Mouse (Mus musculus) neural tube, embryonic 12.5 days (tissue): ENCODE measurements around the gene Slc25a13. TPM values are rescaled to one million over a fixed set of nuclear protein-coding genes. Genes with fewer than 3 reads are reported as not detected.
"Not testable (repeated sequence)": the region's sequence is repeated elsewhere in the genome, so short reads cannot be mapped to it uniquely, and the experiment has no call there.

Experiments used
- ATAC-seq: fragments of 200-750 bp; cut with Nextera tagmentation; 2 replicates; pipeline ENCODE4 v1.8.0; 2017; ENCODE audit warnings: low read depth, mild to moderate bottlenecking, moderate TSS enrichment, moderate library complexity; ENCODE audit not compliant: low FRiP score
- H3K27ac ChIP-seq: fragments of 300-500 bp; sonication (generic); 2 replicates; pipeline ENCODE4 v1.5.1; 2016
- H3K27me3 ChIP-seq: fragments of 300-500 bp; sonication (generic); replicated peaks from 2 replicates; pipeline ENCODE4 v1.6.1; 2016; ENCODE audit warnings: mild to moderate bottlenecking
- H3K36me3 ChIP-seq: fragments of 300-500 bp; sonication (generic); 2 replicates; pipeline ENCODE4 v1.6.1; 2016; ENCODE audit warnings: mild to moderate bottlenecking
- H3K4me1 ChIP-seq: fragments of 300-500 bp; sonication (generic); 2 replicates; pipeline ENCODE4 v1.6.1; 2016
- H3K4me2 ChIP-seq: fragments of 300-500 bp; sonication (generic); replicated peaks from 2 replicates; pipeline ENCODE4 v1.6.1; 2016; ENCODE audit warnings: mild to moderate bottlenecking
- H3K4me3 ChIP-seq: fragments of 300-500 bp; sonication (generic); 2 replicates; pipeline ENCODE4 v1.5.1; 2016
- H3K9ac ChIP-seq: fragments of 300-500 bp; sonication (generic); 2 replicates; pipeline ENCODE4 v1.6.1; 2016; ENCODE audit warnings: mild to moderate bottlenecking
- H3K9me3 ChIP-seq: fragments of 300-500 bp; sonication (generic); 2 replicates; pipeline ENCODE4 v1.6.1; 2016; ENCODE audit warnings: mild to moderate bottlenecking
- WGBS: fragments of 180-500 bp; shearing (Covaris S2); methylation state at CpG from one replicate; pipeline ENCODE4 v1.1.7; 2016; 5-methylcytosine and 5-hydroxymethylcytosine counted together
- polyA plus RNA-seq: library from polyadenylated mRNA; unstranded; fragments of >200 nt; fragmentation: Nextera tagmentation; extraction: Ambion mirVana; gene quantifications from 2 replicates; pipeline ENCODE4 v1.2.1, GENCODE M21; 2016

Gene Slc25a13
- polyA plus RNA-seq, 1 experiment from 2014 or later, result 17.9 TPM

DNA sequence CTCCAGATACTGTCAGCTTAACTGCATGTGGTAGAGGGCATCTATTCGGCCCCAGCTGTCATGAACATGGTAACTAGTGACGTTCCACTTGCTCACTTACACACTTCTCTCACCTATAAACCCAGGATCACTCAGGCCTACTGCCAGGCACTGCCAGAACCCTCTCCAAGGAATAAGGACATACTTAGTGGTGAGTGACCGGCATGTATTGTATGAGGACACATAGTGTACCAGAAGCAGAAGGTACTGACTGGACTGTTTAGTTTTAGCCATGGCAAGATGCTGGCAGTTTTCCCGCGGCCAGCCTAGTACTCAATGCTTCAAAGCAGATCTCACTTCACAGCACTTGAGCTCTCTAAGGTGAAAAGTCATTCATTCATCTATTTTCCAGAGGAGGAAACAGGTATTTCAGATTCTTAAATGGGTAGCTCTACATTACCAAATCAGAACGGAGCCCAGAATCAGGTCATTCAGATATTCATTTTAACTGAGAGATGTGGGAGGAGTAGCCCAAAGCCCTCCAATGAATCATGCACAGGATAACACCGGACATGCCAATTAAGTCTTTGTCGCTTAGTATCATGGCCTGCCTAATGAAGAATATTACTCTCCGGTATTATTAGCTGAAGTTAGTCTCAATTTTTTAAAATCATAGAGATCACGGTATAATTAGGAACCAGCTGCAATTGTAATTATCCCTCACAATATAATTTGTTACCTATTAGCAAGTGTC is 17.7 kb downstream of the Slc25a13 start:
- no peak for ATAC-seq
- Histone ChIP-seq H3K27ac (no peak overlapping the region), H3K4me3 (no peak overlapping the region), H3K4me2 (no peak overlapping the region), H3K36me3 (no peaks in the 10 kb centered on the region), H3K27me3 (no peaks in the 10 kb centered on the region), H3K4me1 (no peaks in the 10 kb centered on the region), H3K9me3 (no peaks in the 10 kb centered on the region), H3K9ac (no peak overlapping the region)
- WGBS, result 92% methylated on average over 10 of the region's 10 CpGs

DNA sequence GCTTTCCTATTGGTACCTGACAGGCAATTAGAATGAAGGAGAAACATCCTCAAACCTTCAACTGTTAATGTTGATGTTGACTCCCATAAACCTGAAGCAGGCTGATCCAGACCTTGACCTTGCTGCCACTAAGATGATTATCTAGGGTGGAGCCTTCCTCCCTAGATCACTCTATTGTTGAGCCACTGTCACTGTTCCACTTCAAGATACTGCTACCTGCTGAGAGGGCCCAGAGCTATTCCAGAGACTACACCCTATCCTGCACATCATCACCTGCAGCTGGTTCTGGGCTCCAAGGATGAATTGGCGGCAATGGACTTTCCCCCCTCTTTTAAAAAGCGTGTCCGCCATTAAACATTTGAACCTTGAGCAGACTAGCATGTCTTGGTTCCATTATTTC is 18.9 kb downstream of the Slc25a13 start:
- ATAC-seq, H3K9ac ChIP-seq, H3K27me3 ChIP-seq, H3K9me3 ChIP-seq, H3K4me3 ChIP-seq, H3K4me1 ChIP-seq, H3K4me2 ChIP-seq, H3K27ac ChIP-seq, H3K36me3 ChIP-seq: not testable (repeated sequence)
- WGBS, result over 99% methylated on average over 3 of the region's 3 CpGs

DNA sequence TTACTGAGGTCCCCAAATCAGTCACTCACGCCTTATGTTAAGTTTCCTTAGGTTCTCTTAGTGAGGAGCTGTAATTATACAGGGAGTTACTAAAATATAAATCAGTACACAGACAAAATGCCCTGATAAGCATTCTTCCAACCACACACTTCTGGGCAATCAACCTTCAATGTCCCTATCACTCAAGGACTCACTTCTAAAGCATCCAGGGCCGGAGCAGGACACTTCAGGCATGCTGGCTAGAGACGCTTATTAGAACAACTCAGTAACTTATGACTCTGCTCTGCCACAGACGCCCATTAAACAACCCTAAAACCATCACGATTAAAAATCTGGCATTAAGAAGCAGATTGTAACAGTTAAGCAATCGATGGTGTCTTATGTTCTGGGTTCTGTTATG is 19.6 kb downstream of the Slc25a13 start:
- Histone ChIP-seq H3K9ac (no peak overlapping the region), H3K4me3 (no peak overlapping the region), H3K4me2 (no peak overlapping the region), H3K9me3 (no peaks in the 10 kb centered on the region), H3K36me3 (no peaks in the 10 kb centered on the region), H3K27me3 (no peaks in the 10 kb centered on the region), H3K4me1 (0 out of 2 replicates have a peak, but pooled peaks cover under 1% of the 10 kb centered on the region), H3K27ac (no peak overlapping the region)
- 78% methylated on average over 6 of the region's 6 CpGs for WGBS
- ATAC-seq, result no peak

DNA sequence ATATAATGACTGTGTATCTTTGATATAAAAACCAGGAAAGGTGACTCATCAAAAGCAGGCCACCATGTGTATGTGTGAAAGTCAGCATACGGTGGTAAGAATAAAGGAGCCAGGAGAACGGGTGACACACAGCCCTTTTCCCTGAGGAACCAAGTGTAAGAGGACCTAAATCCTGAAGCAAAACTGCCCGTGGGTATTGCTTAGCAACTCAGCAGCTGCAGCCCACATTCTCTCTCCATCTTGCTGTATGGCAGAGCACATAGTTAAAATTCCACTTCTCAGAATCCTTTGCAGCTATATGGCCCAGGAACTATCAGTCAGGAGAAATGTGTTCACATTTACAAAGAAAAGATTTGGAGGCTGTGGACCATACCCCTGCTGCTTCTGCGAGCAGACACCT is 20.4 kb downstream of the Slc25a13 start:
- no peaks in the 10 kb centered on the region for H3K36me3 ChIP-seq
- no peaks in the 10 kb centered on the region for H3K27me3 ChIP-seq
- H3K27ac ChIP-seq, result no peak overlapping the region
- H3K9me3 ChIP-seq, result no peaks in the 10 kb centered on the region
- no peak overlapping the region for H3K4me2 ChIP-seq
- 85% methylated on average over 4 of the region's 4 CpGs for WGBS
- H3K4me3 ChIP-seq, result no peak overlapping the region
- H3K9ac ChIP-seq, result no peak overlapping the region
- no peak for ATAC-seq
- H3K4me1 ChIP-seq, result 0 out of 2 replicates have a peak, but pooled peaks cover 6% of the 10 kb centered on the region

DNA sequence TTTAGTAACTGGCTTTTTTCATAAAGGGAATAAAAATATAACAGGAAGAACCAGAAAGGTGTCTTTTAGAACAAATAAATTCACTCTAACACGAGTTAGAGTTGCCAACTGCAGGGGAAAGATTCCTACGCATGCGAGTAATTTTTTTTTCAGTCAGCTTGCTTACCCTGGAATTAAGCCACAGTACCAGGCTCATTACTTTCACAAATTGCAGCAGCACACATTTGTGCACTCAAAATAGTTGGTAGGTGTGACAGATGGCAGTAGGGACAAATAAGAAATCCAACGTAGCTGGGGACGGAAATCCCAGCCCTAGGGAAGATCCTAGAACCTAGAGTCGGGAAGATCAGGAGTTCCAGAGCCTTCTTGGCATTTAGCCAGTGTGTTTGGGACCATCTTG is 22.1 kb downstream of the Slc25a13 start:
- Histone ChIP-seq H3K27ac (no peak overlapping the region), H3K36me3 (no peaks in the 10 kb centered on the region), H3K4me2 (no peak overlapping the region), H3K4me3 (no peak overlapping the region), H3K27me3 (no peaks in the 10 kb centered on the region), H3K9ac (no peak overlapping the region), H3K4me1 (0 out of 2 replicates have a peak, but pooled peaks cover 6% of the 10 kb centered on the region), H3K9me3 (no peaks in the 10 kb centered on the region)
- ATAC-seq, result no peak
- 92% methylated on average over 6 of the region's 6 CpGs for WGBS

DNA sequence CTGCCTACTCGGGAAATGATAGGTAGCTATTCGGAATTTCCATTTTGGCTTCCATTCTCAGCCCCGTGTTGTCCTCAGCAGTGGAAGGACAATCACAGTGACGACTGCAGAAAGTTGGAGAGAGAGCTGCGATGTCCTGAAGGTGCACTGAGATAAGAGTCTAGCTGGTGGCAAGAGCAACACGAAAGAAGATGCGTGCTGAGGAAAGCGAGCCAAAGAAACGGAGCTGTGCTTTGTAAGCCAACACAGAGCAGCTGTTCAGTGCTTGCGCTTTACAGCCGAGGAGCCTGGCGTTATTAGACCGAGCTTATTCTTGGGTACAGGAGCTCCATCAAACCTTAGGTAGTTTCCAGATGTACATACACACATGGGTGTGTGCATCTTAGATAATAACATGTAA is 23.1 kb downstream of the Slc25a13 start:
- Histone ChIP-seq H3K27ac (no peak overlapping the region), H3K9ac (no peak overlapping the region), H3K4me1 (0 out of 2 replicates have a peak, but pooled peaks cover 6% of the 10 kb centered on the region), H3K27me3 (no peaks in the 10 kb centered on the region), H3K36me3 (no peaks in the 10 kb centered on the region), H3K4me2 (no peak overlapping the region), H3K9me3 (no peaks in the 10 kb centered on the region), H3K4me3 (no peak overlapping the region)
- WGBS, result 93% methylated on average over 13 of the region's 13 CpGs
- no peak for ATAC-seq

DNA sequence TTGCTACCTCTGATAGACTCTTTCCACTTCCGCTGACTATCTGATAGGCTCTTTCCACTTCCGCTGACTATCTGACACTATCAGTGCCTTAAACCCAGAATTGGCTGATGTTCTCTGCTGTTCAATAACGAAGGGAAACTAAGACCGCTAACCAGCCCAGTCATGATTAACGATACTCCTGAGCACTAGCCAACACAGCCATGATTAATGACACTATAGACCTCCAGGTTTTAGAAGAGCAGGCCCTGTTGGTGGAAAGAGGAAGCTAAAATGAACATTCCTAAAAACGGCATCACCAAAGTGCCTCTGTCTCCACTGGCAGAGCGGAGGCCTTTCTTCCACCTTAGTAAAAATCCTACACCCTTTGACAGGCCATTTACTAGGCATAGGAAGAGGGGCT is 24.6 kb downstream of the Slc25a13 start:
- ATAC-seq, result no peak
- 0 out of 2 replicates have a peak, but pooled peaks cover 6% of the 10 kb centered on the region for H3K4me1 ChIP-seq
- no peaks in the 10 kb centered on the region for H3K9me3 ChIP-seq
- H3K36me3 ChIP-seq, result no peaks in the 10 kb centered on the region
- H3K4me3 ChIP-seq, result no peak overlapping the region
- H3K9ac ChIP-seq, result no peak overlapping the region
- no peak overlapping the region for H3K4me2 ChIP-seq
- no peak overlapping the region for H3K27ac ChIP-seq
- 78% methylated on average over 7 of the region's 7 CpGs for WGBS
- no peaks in the 10 kb centered on the region for H3K27me3 ChIP-seq

DNA sequence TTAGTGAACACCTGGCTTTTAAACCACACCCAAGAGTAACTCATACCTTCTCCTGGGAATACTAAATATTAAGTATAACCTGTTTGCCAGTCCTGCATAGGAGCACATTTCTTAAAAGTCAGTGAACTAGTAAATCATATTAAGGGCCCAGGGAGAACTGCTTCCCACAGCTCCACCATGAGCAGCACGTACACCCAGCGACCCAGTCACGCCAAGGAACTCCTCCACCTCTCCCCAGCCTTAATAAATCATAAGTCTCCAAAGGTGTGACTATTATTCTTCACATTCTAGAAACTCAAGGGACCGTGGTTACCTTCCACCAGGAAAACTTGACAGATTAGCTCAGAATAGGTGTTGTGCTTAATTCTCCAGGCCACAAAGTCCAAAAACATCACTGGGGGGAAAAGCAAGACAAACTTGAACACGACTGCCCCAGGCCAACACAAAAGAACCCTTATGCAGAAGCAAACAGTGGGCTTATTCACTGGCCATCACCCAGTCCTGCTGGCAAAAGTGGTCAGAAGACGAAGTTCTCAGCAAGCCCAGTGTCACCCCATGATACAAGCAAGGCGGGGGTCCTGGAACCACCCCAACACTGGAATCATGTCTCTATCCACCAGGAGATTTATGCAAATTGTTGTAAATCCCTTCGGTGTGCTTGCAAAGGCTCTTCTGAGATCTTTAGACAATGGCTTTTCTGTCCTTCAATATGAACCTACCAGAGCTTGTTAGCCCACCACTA is 25.2 kb downstream of the Slc25a13 start:
- H3K27ac ChIP-seq, result no peak overlapping the region
- 0 out of 2 replicates have a peak, but pooled peaks cover 6% of the 10 kb centered on the region for H3K4me1 ChIP-seq
- H3K36me3 ChIP-seq, result no peaks in the 10 kb centered on the region
- 71% methylated on average over 8 of the region's 8 CpGs for WGBS
- ATAC-seq, result no peak
- no peak overlapping the region for H3K4me3 ChIP-seq
- no peaks in the 10 kb centered on the region for H3K27me3 ChIP-seq
- H3K9ac ChIP-seq, result no peak overlapping the region
- no peaks in the 10 kb centered on the region for H3K9me3 ChIP-seq
- no peak overlapping the region for H3K4me2 ChIP-seq

DNA sequence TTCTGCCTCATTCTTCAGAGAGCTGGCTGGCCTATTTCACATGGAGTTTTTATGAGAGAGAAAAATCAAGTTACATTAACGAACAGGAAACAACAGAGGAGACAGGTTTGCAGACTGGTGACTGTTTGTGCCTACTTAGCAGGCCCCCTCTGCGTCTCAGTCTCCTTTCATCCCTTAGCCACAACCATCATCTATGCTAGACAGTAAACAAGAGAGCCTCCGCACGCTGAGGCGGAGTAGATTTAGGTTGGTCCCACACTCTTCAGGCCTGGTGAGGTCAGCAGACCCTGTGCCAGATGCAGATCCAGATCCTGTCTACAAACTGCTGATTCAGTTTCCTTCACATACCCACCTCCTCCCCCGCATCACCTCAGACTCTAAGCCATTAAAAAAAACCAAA is 28.0 kb downstream of the Slc25a13 start:
- H3K36me3 ChIP-seq, result no peaks in the 10 kb centered on the region
- no peak for ATAC-seq

DNA sequence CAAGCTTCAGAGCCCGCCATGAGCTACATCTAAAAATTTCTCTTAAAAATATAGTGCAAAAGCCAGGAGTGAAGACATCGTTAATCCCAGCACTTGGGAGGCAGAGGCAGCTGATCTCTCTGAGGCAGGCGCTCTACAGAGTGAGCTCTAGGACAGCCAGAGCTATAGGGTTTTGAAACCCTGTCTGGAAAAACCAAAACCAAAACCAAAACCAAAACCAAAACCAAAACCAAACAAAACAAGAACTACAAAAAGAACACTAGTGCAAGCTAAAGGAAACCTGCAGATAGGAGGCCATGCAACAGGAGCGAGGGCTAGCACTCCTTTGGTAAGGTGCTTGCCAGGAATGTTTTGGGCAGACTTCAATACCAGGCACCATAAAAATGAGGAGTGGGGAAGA is 30.5 kb downstream of the Slc25a13 start:
- no peak overlapping the region for H3K4me2 ChIP-seq
- H3K27ac ChIP-seq, result no peak overlapping the region
- H3K4me1 ChIP-seq, result no peaks in the 10 kb centered on the region
- H3K9me3 ChIP-seq, result no peaks in the 10 kb centered on the region
- H3K9ac ChIP-seq, result no peak overlapping the region
- WGBS, result 86% methylated on average over 4 of the region's 4 CpGs
- no peak for ATAC-seq
- no peak overlapping the region for H3K4me3 ChIP-seq
- no peaks in the 10 kb centered on the region for H3K36me3 ChIP-seq
- H3K27me3 ChIP-seq, result no peaks in the 10 kb centered on the region

More for the DNA sequence above, 28.0 kb downstream of the Slc25a13 start:
- no peak overlapping the region for H3K4me2 ChIP-seq
- WGBS, result 86% methylated on average over 6 of the region's 6 CpGs
- 0 out of 2 replicates have a peak, but pooled peaks cover 6% of the 10 kb centered on the region for H3K4me1 ChIP-seq
- no peak overlapping the region for H3K27ac ChIP-seq
- H3K4me3 ChIP-seq, result no peak overlapping the region
- H3K27me3 ChIP-seq, result no peaks in the 10 kb centered on the region
- no peak overlapping the region for H3K9ac ChIP-seq
- no peaks in the 10 kb centered on the region for H3K9me3 ChIP-seq

DNA sequence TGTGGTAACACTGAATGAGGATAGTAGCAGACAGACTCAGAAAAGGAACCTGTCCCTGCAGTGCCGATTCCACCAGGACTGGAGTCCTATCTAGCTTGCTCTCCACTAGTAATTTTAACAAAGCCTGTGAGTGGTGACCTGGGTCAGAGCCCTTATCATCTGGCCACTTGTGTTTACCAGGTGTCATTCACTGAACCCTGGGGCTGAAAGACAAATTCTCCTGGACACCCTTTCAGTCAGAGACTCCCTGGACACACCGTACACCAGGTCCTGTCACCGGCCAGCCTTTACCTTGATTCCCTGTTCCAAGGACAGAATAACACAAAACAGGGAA is 31.3 kb downstream of the Slc25a13 start:
- Histone ChIP-seq H3K27me3 (no peaks in the 10 kb centered on the region), H3K36me3 (no peaks in the 10 kb centered on the region)
- WGBS, result 88% methylated on average over 3 of the region's 3 CpGs

DNA sequence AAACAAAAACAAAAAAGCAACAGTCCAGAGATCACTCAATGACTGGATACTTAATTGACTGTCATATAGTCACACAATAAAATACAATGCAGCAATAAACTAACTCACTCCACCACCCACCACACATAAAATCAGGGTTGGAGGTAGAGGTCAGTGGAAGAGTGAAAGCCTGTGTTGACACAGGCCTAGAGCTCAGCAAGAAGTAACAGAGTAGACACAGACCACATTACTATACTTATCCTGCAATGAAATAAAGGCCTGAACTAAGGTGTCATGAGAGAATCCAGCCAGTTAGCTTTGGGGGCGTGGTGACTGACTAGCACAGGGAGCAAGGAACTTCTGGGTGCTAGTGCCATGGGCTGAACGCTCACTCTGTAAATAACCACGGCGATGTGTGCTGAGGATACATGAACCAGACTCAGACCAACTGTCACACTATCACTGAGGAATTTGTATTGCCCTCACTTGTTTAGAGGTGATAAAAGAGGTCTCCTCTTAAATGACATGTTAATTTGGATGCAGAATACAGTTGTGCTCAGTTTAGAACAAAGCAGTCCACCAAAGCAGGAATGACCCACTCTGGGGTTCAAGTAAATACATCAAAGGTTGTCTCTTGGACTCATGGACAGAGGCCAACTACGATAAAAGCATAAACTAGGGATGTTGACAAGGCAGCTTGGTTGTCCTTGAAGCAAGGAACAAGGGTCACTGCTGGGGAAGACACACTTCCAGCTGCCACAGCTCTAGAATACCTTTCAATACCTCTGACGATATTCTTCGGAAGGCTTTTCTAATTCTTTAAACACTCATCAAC is 31.8 kb downstream of the Slc25a13 start:
- H3K4me2 ChIP-seq, result no peak overlapping the region
- no peak overlapping the region for H3K4me3 ChIP-seq
- no peak overlapping the region for H3K27ac ChIP-seq
- ATAC-seq, result no peak
- no peaks in the 10 kb centered on the region for H3K36me3 ChIP-seq
- H3K27me3 ChIP-seq, result no peaks in the 10 kb centered on the region
- WGBS, result 71% methylated on average over 7 of the region's 7 CpGs
- no peaks in the 10 kb centered on the region for H3K9me3 ChIP-seq
- H3K4me1 ChIP-seq, result no peaks in the 10 kb centered on the region
- H3K9ac ChIP-seq, result no peak overlapping the region

More for the DNA sequence above, 31.3 kb downstream of the Slc25a13 start:
- ATAC-seq, result no peak
- H3K4me3 ChIP-seq, result no peak overlapping the region
- no peaks in the 10 kb centered on the region for H3K4me1 ChIP-seq
- H3K27ac ChIP-seq, result no peak overlapping the region
- no peak overlapping the region for H3K4me2 ChIP-seq
- no peaks in the 10 kb centered on the region for H3K9me3 ChIP-seq
- no peak overlapping the region for H3K9ac ChIP-seq
